Mouse (Mus musculus): ENCODE measurements around the gene Nucb1.

DNA sequence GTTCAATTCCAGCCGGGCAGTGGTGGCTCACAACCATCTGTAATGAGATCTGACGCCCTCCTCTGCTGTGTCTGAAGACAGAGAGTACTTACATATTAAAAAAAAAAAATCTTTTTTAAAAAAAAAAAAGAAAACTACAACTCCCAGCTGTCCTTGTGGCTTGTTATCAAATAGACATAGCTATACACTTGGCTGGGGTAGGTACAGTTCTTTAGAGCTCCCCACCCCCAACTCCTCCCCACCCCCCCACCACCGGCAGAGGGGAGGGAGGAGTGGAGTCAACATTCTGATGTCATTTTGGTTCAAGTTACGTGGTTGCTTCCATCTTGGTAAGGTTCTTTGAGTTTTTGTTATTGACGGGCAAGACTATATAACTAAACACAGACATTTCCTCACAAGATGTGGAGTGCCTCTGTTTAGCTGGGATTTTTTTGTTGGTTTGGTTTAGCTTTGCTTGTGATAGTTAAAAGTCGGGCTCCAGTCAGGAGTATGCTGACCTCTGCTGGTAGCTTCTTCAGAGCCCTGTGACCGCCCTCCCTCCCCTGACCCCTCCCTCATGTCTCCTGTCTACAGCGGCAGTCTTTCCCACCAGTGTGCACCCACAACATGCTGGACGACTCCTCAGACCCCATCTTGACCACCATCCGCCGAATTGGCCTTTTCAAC is 62.7 kb downstream of the Nucb1 start:
- peak; percentile 48 for TF ChIP-seq CTCF (IDR thresholded peaks at IDR 0.05; ENCODE audit: control insufficient read depth, insufficient read depth, insufficient read length)
- no peak for TF ChIP-seq MAX (IDR thresholded peaks at IDR 0.05)
- TF ChIP-seq MYOD1 (IDR thresholded peaks at IDR 0.05; ENCODE audit: control insufficient read depth, insufficient read length, low read depth) = no peak
- TF ChIP-seq CEBPB (IDR thresholded peaks at IDR 0.05; ENCODE audit: low read depth) = no peak
- no peak for TF ChIP-seq USF1 (IDR thresholded peaks at IDR 0.05; ENCODE audit: low read depth)
